Mouse (Mus musculus) right cerebral cortex, postnatal 14 days (tissue): ENCODE results near the gene Best2.

Experiments
- DNase-seq: peaks from one replicate; pipeline ENCODE4 v3.0.0; 2022

The Best2 gene

DNA sequence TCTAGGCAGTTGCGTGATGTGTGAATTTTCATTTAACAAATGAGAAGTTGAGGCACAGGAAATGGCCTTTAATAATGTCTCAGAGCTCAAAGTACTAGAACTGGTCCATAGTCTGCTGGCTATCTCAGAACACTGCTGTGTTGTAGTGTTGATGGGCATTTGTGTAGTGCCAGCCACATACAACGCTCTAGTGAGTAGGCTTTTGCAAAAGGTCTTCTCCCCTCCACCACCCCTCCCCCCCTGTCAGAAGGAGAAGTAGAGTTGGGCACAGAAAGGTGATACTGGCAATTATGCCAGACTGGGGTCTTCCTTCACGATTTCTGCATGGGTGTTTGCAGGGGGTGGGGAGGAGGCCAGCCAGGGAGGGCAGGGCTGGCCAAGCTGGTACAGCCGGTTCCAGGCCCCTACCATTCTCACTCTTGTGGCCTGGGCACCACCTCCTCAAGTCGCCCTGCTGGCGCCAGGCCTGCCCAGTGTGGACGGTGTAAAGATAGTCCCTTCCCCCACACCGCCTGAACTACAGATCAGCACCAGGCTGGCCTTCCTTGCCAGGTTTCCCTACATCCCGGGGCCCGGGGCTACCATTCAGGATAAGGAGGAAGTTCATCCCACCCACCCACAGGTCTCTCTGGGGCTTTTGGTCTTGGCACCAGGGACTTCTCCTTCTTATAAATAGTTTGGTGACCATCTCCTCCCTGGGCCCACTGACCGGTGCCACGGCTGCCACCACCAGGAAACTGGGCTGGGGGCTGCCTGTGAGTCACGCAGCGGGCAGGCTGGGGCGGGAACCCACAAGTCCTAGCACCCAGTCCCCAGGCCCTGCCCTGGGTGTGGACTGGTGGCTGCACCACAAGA lies 32.5 kb downstream of the Best2 start:
- DNase-seq, result no peak

DNA sequence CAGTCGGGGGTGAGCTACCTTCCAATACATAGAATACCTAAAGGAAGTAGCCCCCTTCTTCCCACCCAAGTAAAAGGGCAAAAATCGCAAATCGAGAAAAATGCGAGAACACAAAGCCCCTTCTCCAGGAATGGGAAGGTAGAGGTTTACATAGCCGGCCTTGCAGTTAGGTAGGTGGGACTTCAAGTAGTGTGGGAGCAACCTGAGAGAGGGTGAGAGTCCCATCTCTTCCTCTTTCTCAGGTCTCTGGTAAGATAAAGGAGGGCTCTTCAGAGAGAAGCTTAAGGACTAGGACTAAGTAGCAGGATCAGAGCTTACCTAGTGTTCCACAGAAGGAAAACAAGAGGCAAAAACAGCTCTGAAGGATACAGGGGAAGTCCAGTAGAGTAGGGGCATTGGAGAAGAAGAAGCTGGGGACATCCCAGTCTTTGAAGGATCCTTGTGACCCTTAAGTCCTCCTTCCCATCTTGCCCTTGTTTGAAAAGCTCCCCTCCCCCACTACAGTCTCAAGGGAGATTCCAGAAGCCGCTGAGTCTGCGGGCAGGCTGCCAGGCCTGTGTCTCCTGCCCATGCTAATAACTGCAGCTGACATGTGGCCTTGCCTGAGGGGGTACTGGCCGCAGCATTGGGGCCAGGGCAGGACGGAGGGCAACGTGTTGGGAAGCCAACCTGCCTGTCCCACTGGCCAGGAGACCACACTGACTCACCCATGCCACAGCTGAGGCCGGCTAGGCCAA lies 33.5 kb downstream of the Best2 start:
- peak; percentile 76 for DNase-seq

DNA sequence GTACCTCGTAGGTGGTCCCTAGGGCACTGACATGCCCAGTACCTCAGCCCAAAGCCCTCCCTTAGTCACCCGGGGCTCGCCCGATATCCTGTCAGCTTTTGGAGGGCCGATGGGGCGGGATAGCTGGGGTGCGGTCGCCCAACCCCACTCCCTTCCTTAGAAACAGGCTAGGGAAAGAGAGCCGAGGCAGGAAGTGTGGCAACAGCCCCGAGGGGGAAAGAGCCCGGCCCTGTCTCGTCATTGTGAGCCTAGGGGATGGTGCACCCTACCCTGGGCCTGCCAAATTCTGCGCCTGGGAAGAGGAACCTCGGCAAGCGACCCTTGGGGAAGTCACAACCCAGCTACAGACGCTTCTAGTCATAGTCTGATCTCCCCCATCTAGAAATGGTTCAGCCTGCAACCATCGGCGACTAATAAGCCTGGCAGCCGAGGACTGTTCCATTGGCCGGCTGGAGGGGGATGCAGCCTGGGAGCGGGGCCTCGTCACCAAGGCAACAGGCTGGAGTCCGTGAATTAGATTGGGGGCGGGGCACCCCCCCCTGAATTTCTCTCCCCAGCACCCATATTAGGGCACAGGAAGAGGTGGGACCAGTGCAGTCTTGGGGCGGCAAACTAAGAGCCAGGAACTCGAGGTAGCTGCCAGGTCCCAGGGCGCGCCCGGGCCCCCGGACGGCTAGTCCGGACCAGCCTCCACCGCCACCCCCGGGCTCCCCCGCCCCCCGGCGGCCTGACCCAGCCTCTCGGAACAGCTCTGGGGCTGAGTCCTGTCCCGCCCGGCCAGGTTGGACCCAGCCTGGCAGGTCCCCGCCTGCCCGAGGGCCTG lies 34.5 kb downstream of the Best2 start:
- peak; percentile 91 for DNase-seq

DNA sequence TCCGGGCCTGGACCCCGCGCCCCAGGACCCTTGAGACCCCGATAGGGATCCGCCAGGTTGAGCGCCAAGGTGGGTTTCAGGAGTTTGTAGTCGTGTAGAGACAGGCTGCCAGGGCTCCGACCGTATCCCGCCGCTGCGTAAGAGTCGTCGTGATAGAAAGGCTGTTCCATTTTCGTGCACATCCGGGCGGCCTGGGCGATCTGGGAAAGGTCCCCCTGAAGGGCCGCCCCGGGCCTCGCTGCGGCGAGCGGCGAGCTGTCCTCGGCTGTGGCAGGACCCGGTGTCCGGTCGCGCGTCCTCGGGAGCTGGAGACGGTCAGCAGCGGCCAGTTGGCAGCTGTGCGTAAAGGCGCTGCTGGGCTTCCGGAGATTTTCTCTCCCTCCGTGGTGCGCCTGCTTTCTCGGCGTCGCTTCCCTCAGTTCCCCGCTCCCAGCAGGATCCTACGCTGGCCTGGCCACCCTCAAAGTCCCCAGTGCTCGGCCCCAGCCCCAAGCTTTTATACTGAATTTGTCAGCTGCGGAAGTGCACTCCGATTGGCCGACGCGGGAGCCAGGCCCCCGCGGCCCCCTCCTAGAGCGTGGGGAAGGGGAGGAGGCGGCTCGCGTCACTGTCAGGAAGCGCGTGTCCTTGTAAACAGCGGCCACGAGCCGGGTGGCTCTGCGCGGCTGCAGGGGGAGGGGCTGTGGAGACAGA lies 35.9 kb downstream of the Best2 start, which contains the start of gene Junb:
Gene Junb, minus strand, starts transcription at position 471 of the 693 bp plus-strand sequence.
- peak; percentile 91 for DNase-seq

DNA sequence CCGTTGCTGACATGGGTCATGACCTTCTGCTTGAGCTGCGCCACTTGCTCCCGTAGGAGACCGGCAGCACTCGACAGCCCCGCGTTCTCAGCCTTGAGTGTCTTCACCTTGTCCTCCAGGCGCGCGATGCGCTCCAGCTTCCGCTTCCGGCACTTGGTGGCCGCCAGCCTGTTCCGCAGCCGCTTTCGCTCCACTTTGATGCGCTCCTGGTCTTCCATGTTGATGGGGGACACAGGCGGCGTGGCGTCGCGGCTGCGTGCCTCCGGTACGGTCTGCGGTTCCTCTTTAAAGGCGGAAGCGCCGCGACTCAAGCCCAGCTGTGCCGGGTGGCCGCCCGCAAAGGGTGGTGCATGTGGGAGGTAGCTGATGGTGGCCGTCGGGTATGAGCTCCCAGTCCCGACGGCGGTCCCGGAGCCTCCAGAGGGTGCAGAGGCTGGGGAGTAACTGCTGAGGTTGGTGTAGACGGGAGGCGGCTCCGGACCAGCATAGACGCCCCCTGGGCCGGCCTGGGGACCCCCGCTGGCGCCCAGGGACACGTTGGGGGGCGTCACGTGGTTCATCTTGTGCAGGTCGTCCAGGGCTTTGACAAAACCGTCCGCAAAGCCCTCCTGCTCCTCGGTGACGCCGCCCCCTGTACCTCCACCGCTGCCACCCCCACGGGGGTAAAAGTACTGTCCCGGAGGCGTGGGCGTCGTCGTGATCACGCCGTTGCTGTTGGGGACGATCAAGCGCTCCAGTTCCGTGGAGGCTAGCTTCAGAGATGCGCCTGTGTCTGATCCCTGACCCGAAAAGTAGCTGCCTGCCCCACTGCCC lies 36.7 kb downstream of the Best2 start:
- DNase-seq, result peak; percentile 70

DNA sequence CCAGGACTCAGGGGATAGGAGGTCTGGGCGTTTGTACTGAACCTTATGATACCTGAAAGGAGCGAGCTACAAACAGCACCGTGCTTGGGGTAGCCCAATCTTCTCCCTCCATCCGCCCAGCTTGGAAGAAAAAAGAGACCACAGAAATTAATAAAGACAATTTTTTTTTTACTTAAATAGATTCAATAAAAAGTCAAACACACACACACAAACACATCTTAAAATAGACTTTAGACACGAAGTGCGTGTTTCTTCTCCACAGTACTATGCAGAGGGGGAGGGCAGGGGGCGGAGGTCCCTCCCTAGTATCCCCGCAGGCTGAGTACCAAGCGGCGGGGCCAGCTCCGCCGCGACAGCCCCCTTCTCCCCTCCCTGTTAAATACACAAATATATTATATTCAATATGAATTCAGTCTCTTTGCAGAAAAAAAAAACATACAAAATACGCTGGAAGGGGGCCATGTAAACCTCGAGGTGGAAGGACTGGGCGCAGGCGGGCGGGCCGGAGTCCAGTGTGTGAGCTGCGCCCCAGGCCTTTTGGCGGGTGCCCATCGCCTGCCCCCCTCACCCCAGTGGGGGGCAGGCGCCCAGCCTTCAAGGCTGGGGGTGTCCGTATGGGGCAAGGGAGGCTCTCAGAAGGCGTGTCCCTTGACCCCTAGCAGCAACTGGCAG lies 37.4 kb downstream of the Best2 start:
- DNase-seq, result no peak

DNA sequence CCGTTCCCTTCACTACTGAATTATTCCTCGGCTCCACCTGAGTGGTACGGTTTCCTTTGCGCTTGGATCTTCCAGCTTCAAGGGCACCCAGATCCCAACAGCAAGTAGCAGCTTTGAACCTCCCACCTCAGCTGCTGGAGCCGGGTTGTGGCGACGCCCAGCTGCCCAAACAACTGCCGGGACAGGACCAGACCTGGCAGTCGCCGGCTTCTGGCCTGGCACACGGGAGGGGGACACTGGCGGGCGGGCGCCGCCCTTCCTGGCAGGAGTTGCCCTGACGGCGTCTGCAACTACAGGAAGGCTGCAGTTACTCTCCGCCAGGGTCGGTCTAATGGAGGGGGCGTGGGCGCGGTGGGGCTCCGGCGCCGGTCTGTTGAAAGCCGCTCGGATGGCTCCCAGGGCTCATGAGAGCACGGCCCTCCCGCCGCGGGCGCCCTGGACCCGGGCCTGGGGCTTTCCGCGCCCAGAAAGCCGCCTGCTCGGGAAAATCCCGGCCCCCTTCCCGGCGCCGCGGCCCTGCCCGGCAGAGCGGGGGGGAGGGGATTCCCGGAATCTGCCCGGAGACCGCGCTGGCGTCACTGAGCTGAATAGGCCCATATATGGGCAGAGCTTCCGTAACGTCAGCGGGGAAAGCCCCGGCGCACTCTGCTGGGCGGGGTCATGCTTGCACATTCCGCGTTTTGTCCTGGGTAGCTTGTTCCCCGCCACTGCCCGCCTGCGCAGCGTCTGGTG lies 38.1 kb downstream of the Best2 start:
- DNase-seq, result peak; percentile 96

DNA sequence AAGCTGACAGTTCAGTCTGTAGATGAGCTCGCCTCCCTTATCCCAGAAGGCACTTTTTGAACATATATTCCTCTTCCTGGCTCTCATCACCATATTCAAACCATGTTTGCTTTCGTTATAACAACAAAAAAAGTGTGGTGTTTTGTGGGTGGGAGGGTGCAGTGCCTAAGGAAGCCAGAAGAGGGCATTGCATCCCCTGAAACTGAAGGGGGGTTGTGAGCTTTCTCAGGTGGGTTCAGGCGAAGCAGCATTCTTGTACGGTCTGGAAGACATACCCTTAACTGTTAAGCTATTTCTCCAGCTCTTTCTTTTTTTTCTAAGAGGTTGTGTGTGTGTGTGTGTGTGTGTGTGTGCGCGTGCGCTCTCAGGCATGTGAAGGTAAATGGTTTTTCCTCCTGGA lies 38.9 kb downstream of the Best2 start:
- DNase-seq, result peak; percentile 65

DNA sequence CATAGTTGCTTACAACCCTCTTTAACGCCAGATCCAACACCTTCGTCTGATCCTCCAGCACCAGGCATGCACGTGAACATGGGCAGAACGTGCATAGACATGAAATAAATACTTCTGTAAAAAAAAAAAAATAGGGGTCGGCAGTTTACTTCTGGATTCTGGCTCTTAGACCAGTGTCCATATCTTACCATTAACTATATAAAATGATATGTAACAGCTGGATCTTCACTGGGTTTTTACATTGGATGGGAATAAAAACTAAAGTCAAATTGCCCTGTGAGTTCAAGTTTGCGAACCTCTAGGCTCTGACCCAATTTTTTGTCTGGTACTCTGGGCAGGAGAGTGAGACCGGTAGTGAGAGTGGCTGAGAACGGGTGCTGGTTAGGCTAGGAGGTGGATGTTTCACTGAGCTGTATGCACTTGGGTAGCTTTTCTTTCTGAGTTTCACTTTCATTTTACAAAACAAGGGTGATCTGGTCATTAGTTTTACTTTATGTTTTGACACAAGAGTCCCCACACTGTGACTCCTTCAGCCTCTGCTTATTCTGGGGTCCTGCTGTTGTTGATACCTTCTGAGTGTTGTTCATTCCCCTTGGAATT lies 39.7 kb downstream of the Best2 start:
- no peak for DNase-seq

DNA sequence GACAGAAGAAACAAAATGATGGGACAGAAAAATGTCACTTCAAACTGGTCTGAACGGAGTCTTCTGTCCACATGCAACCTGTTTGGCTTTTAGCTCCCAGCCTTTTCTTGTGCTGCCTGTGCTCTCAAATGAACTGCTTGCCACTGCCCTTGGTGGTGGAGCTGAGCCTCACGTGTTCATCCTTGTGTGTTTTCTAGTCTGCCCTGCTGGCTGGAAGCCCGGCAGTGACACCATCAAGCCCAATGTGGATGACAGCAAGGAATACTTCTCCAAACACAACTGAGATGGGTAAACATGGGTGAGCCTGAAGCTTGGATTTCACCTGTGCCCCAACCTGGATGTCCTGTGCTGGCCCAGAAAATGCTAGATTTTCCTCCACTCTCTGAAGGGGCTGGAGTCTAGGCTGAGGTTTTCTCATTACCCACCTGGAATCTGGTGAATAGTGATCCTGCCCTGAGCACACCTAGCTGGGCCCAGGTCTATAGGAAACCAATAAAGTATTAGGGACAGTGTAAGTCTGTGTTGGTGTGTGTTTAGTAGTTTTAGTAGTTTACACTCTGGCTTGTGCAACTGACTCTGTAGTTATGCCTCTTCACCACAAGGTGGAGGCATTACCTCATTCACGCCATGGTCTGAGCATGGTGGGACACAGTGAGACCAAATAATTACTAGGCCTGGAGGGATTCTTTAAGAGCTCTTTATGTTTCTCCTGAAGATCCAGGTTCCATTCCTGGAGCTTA lies 40.4 kb downstream of the Best2 start:
- DNase-seq, result no peak

DNA sequence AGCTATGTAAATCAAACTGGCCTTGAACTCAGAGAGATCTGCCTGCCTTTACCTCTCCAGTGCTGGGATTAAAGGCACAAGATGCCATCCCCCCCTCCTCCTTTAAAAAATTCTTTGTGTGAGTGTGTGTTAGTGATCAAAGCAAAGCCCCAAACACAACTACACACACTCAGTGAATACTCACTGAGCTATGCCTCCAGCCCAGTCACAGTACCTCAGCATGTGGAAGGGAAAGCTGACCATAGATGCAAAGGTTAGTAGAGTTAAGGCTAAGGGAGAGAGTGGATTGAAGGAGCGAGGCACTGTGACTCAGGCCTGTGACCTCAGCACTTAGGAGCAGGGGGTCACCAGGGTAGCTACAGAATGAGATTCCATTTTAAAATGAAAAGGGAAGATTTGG lies 41.3 kb downstream of the Best2 start:
- no peak for DNase-seq

DNA sequence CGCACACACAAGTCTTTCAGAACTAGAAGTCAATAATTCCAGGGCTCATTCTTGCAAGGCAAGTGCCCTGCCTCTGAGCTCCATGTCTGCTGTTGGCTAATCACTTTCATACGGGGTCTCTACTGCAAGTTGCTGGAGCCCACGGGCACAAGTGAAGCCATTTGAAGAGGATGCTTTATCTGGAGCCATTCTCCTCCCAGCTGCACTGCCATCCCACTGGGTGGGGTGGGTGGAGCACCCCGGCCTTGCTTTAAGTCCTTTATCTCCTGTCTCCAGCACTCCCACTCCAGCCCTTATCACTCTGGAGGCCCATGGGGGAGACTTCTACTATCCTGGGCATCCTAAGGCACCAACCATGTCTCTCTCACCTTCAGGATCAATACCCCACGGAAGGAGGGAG lies 43.4 kb downstream of the Best2 start:
- no peak for DNase-seq

DNA sequence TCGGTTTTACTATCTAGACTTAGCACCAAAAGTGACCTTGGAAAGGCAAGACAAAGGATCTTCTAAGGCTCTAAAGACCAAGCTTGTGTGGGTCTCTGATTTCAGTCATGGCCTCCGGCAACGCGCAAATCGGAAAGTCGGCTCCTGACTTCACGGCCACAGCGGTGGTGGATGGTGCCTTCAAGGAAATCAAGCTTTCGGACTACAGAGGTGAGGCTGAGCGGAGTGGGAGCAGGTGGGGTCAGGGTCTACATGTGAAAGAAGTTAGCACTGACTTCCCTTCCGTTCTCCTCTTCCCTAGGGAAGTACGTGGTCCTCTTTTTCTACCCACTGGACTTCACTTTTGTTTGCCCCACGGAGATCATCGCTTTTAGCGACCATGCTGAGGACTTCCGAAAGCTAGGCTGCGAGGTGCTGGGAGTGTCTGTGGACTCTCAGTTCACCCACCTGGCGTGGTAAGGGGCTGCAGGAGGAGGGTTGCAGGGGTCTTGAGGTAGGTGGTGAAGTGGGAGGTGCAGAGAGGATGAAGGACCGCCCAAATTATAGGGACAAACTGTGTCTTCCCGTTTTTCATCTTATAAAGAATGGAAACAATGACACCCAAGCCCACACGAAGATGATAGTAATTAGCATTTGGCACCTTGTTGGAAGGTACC lies 44.1 kb downstream of the Best2 start:
- no peak for DNase-seq

DNA sequence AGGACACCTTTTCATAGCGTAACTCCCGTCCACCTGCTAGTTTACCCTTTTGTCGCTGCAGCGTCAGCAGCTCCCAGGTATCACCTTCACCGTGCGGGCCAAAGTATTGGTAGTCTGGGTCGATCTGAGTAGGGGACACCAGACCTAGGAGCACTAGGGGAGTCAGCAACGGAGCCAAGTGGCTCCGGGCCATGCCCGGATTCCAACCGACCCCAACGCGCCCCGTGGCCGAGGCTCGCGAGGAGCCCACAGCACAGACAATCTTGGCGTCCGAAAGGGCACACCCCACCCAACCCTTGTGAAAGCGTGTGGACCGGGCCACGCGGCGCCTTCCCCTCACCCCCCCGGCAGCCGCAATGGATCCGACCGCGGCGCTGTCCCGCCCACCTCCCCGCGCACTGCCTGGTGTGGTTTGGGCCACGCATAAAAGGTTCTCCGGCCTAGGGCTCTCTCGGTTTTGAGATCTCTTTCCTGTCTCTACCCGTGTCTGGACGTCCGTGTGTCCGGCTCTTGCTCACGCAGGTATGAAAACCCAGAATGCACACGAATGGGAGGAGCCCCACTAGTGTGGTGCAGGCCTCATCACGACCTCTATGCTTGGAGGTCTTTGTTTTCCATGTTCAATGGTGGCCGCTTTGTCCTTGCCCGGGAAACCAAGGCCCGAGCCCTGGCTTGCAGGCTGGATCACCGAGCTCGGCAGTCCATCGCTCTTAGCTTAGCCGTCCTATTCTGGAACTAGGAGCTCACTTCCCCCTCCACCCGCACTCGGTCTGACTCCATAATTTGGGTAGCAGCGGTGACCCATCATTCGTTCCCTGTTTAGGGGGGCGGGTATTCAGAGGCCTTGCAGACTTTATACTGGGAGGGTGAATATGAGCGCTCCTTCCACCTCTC lies 44.8 kb downstream of the Best2 start, which contains the start of the genes Gm49661, Prdx2 and Rnaseh2a:
Gene Gm49661, minus strand, starts transcription at position 193 of the 894 bp plus-strand sequence.
Gene Prdx2, plus strand, starts transcription at position 347 of the 894 bp plus-strand sequence.
Gene Rnaseh2a, minus strand, starts transcription at position 527 of the 894 bp plus-strand sequence.
- peak; percentile 73 for DNase-seq

DNA sequence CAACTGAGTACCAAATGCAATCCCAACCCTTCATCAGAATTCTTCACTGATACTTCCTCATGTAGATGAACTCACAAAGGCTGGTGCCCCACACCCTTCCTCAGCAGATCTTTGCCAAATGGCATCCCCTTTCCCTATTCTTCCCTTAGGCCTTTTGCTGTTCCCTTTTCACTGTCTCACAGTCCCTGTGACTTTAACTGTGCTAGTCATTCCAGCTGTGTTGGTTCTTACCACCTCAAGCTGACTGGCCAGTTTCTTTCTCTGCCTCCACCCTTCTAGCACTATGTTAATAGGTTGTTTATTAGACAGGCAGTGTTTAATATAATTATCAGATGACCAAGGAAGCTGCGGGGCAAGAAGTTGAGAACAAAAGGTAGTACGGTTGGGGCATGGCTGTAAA lies 45.7 kb downstream of the Best2 start:
- no peak for DNase-seq

DNA sequence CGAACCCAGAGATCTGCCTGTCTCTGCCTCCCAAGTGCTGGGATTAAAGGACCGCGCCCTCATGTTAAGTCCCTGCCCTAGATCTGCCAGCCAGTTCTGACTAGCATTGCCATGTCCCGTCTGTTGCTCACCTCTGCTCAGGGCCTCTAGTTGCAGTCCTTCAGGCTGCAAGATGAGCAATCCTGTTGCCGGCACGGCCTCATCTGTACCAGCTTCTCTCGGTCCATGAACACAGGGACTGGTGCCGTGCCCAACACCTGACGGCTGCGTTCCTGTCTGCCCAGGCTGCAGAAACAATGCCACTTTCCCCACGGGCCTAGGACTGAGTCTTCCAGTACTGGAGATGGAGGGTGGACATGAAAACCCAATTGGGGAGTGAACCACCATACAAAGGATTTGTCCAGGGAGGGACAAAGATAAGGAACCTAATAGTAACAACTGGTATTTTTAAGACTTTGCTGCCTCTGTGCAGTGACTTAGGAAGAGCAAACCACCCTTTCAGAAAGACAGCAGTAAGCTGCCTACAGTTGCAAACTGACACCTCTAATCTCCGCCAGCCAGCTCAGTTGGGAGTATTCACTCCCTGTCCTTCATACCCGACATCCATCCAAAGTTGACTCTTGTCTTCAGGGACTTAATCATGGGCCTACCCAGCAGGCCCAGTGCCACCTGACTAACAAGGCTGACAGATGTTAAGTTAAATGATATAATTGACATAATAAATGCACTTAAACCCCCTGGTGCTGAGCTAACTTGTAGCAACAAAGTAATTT lies 46.6 kb downstream of the Best2 start:
- DNase-seq, result no peak
